Mouse (Mus musculus): ENCODE measurements around the gene Map3k9.

Gene Map3k9

GRCm38 (mm10) chr12:81783301-81783700 is 2.3 kb upstream of the Map3k9 start:
- no peak for DNase-seq (ENCODE audit: low spot score)

- DNase-seq (ENCODE audit: low spot score), result no peak
These were observed 1.6 kb upstream of the Map3k9 start for GRCm38 (mm10) chr12:81782606-81783005.

- DNase-seq (ENCODE audit: low spot score), result peak; percentile 17
These were observed 493 bp downstream of the Map3k9 start for GRCm38 (mm10) chr12:81780271-81781093.

DNA sequence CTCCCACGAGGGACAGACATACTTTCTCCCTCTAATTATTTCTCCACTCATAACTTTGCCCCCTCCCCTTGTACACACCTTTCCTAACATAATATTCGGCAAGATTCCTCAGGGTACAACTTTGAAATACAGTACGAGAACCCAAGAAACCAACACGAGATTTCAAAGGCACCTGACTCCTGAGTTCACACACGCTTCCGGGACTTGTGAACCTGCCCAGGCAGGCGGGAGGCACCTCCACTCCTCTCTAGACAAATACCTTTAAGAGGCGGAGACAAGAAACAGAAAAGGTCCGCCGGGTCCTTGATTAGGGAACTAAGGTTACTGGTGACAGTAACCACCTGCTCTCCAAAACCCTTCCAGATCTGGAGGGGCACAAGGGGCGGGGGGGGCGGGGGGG is 1.1 kb downstream of the Map3k9 start:
- peak; percentile 31 for DNase-seq (ENCODE audit: low spot score)

- no peak for DNase-seq (ENCODE audit: low spot score)
These were observed 4.8 kb downstream of the Map3k9 start for GRCm38 (mm10) chr12:81776191-81776590.

DNA sequence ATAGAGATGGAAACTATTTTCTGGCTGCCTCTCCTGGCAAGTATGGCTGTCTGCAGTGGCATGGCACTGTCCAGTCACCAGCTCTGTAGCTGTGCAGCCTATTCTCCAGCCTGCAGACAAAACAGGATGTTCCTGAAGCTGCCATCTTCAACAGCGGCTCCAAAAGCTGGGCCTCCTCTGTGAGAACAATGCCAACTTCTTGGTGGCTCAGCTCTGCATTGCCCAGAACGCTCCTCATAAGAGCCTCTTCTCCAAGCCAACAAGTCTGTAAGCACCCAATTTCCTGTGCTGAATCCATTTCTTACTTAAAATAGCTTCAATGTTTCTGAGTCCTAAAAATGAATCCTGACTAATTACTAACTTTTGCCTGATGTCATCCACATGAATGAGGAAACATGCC is 5.3 kb downstream of the Map3k9 start:
- DNase-seq (ENCODE audit: low spot score), result no peak

GRCm38 (mm10) chr12:81774186-81774585 is 6.8 kb downstream of the Map3k9 start:
- DNase-seq (ENCODE audit: low spot score), result no peak

- peak; percentile 39 for DNase-seq (ENCODE audit: low spot score)
These were observed 11.5 kb downstream of the Map3k9 start for GRCm38 (mm10) chr12:81769458-81769857.

GRCm38 (mm10) chr12:81765386-81765785 is 15.6 kb downstream of the Map3k9 start:
- no peak for DNase-seq (ENCODE audit: low spot score)

DNA sequence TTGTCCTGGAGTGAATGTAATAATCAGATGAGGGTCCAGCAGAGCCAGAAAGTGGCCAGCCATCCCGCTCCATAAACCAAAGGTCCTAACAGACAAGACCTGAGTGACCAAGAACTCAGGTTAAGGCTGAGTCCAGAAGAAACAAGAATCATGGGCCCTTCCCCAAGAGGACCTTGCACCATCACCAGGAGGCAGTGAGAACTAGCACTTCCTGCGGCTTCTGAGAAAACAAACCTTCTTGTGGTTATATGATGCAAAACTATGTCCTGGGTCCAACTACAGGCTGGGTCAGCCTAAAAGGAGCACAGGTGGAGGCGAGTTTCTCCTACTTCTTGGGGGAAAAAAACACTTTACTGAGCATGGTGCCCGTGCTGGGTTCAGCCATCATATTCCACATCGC is 16.6 kb downstream of the Map3k9 start:
- DNase-seq (ENCODE audit: low spot score), result no peak

DNA sequence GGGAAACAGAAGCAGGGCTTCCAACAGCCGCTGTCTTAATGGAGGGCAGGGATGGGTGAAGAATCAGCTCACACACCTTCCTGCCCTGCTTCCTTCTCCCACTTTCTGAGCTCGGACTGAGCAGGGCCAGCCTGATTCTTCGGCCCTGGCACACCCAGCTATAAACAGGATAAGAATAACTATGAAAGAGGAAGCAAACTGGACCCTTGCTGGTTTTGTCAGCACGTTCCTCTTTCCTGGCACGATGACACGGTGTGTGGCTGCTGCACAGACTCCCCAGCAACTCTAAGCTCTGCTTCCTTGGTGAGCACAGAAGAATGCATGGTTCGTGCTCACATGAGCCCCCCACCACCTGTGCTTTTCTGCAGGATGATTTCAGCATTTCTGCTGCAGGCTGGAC is 26.3 kb downstream of the Map3k9 start:
- no peak for DNase-seq (ENCODE audit: low spot score)

DNA sequence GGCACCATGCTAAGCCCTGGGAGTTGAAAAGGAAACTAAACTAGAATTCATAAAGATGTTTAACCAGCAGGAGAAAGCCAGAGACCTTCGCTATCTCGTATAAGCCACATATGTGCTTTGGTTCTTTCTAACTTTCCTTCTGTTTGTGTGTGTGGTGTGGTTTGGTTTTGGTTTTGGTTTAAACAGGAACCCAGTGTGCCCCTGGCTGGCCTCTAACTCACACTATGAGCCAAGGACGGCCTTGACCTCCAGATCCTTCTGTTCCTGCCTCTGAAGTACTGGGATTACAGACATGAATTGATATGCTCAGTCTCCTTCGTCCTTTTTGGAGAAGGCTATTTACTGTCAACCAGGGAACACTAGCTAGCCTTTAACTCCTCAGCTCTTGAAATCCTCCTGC is 29.9 kb downstream of the Map3k9 start:
- DNase-seq (ENCODE audit: low spot score), result no peak

DNA sequence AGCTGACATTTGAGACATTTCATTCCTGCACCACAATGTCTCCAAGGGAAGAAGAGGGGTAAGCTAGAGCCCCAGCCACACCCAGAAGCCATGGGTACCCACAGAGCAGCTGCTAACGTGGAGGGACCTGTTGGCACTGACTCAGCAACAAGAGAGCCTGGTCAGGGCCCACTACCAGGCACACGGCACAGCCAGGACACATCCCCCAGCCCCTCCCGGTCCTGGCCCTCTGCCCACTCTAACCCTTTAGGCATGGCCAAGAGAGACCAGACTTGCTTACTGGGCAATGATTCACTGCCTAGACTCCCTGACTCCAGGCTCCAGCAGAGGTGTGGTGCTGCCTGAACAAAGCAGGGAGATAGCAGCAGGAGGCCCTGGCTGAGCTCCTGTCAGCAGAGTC is 32.1 kb downstream of the Map3k9 start:
- DNase-seq (ENCODE audit: low spot score), result peak; percentile 82

- DNase-seq (ENCODE audit: low spot score), result peak; percentile 51
These were observed 32.9 kb downstream of the Map3k9 start for GRCm38 (mm10) chr12:81748021-81748576.

DNA sequence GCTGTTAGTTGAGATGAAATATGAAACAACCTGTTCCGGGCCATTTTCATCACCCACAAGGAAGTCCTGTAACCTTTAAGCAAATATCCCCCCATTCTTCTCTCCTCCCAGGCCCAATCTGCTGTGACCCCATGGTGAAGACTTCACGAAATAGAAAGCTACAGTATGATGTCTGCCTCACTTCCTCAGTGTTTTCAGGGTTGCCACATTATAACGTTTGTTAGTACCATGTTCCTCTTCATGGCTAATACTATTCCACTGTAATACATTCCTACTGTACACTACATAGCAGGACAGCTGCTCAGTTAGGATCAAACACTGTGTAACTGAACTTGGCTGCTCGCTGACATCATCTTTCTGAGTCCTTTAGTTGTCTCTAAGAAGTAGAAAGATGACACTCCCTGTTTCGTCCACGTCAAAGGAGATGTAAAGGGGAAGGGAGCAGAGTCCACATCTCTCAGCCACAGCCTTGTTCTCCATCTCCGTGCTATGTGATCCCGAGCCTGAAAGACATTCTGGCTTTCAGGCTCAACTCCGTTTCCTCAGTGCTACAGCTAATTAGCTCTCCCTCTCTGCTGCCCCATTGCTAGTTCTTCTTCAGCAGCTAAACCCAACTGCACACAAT is 34.5 kb downstream of the Map3k9 start:
- no peak for DNase-seq (ENCODE audit: low spot score)

DNA sequence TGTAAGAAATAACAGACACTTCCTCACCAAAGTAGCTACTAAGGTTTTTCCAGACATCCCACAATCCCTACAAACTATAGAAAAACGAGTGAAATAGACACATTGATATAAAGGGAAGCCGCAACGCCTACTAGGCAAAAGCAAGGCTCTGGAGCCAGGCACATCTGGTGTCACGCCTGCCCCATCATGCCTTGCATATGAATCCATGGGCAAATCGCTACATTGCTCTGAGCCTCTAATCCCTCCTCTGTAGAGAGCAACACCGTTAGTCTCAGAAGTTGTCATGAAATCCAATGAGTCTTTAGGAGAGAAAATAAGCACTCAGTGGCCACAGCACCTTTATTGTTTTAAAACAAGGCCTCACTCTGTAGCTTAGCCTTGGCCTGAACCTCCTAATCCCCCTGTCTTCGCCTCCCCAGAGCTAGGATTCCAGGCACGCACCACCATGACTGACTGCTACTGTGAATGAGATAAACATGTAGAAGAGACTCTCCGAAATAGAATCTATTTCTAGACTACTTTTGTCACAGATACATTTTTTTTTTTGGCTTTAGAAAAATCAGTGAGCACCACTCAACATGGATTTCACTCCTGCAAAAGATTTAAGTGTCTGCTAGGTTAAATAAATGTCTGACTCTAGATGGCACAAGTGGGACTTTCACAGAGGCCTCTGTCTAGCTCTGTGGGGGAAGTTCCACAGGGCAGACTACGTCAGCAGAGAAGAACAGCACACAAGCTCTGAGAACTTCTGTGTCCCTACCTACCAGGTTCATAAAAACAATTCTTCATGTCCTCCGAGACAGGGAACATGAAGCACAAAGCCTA is 45.5 kb downstream of the Map3k9 start:
- DNase-seq (ENCODE audit: low spot score), result no peak

DNA sequence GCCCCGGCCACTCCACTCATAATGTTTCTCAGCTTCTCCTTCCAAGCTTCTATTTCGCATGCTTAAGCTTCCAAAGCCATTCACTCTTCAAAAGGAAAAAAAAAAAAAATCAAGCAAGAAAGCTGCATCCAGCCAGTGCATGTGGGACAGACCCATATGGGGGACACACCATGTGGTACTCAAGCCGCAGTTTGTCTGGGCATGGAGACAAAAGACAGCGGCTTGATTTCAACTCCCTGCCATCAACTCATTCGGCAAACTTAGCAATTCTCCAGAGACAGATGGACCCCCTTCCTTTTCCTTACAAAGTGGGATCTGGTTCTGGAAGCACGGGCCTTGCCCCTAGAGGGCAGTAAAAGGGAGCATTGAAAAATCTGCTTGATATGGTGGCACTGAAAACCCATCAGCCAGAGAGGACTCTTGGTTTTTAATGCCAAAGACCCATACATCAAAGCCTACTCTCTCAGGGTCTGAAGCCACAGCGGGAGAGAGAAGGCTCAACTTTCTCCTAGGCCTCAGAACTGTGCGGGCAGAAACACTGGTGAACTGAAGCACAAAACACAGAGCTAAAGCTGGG is 54.6 kb downstream of the Map3k9 start:
- DNase-seq (ENCODE audit: low spot score), result no peak

GRCm38 (mm10) chr12:81724776-81725175 is 56.2 kb downstream of the Map3k9 start:
- DNase-seq (ENCODE audit: low spot score), result no peak

DNA sequence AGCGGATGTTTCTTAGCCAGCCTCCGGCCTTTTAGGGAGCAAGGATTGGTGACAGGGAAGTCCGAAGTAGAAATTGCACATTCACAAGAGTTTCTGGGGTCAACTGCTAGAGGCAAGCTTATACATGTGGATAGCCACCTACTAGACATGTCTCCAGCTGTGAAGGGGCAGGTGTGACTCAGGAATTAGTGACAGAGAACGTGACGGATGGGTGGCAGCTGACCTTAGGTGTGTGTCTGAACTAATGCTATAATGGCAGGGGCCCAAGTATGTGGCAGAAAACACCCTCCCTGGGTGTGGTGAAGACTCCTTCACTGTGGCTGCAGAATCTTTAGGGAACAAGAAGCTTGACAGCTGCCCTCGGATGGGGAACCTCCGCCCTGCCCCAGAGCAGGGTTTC is 57.6 kb downstream of the Map3k9 start:
- no peak for DNase-seq (ENCODE audit: low spot score)

GRCm38 (mm10) chr12:81719715-81720114 is 61.3 kb downstream of the Map3k9 start:
- DNase-seq (ENCODE audit: low spot score), result no peak

DNA sequence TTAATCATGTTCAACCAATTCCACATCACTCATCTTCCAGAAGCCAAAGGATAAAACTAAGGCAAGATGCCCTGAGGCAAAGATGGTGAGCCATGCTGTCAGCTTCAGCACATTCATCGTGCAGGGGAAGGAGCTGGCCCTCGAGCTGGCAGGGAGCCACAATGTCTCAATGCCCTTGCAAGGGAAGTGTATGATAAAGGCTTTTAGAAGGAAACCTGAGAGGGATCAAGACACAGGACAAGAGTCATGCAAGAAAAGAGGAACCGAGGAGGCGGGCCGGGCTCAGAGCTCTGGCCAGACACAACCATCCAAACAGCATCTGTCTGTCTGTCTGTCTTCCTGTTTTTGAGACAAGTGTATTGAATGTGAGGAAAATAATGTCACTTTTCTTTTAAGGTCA is 61.8 kb downstream of the Map3k9 start:
- DNase-seq (ENCODE audit: low spot score), result no peak

GRCm38 (mm10) chr12:81712618-81713017 is 68.4 kb downstream of the Map3k9 start:
- DNase-seq (ENCODE audit: low spot score), result no peak

Measured in MN1 (cell line).